7 mouse cellular contexts compared by ENCODE assay signal in the genomic region with DNA sequence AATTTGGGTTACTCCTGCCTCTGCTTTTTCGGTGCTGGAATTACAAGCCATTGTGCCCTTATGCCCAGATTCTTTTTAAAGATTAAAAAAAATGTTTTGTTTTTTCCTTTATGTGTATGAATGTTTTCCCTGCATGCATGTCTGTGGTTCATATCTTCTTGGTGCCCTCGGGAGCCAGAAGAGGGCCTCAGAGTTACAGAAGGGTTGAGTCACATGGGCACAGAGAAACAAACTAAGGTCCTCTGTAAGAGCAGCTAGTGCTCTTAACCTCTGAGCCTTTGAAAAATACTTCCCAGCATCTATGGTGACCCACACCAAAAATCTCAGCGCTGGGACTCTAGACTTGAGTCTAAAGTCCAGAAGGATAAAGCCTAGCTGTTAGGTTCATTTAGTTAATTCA. TPM values are rescaled to one million over a fixed set of nuclear protein-coding genes. Genes with fewer than 3 reads are reported as not detected.
A peak's percentile ranks its signal among the peaks of the same experiment; 100 is the strongest.
DNase-seq lines count a peak whose midpoint lies in the region; ATAC-seq and TF ChIP-seq lines count a peak whose summit lies in the region.

No protein-coding gene starts in this region.

- no peak for TF ChIP-seq POLR2A in heart, adult 2 months (IDR thresholded peaks at IDR 0.05; ENCODE audit: insufficient read depth, low read depth, low read length)

- H3K9ac ChIP-seq in heart, adult 2 months (ENCODE audit: low read depth, low read length), result 0 out of 2 replicates have a peak overlapping the region, but pooled peaks have one; percentile 9
- peak overlapping the region; percentile 72 for H3K9ac ChIP-seq in lung, postnatal 0 days (replicated peaks; ENCODE audit: low read depth)

- intact Hi-C loops in heart, adult 2 months (cut with DNase I), result loop anchor here (1.0 kb wide), 1 partner anchor 26 kb away; a partner anchor contains a TSS

- no peaks in the 10 kb centered on the region for H3K27me3 ChIP-seq in heart, adult 2 months (ENCODE audit: control insufficient read depth, insufficient read depth, low read length)
- H3K27me3 ChIP-seq in lung, postnatal 0 days (replicated peaks; ENCODE audit: insufficient read depth, low read length), result no peaks in the 10 kb centered on the region

- TF ChIP-seq CTCF in heart, adult 2 months (IDR thresholded peaks at IDR 0.05), result peak; percentile 55
- TF ChIP-seq CTCF in lung, postnatal 0 days (IDR thresholded peaks at IDR 0.05), result peak; percentile 64

- no peaks in the 10 kb centered on the region; the same call in 1 of the 2 replicates for H3K4me1 ChIP-seq in heart, adult 2 months (ENCODE audit: control insufficient read depth, insufficient read depth, low read length)
- peaks cover 3% of the 10 kb centered on the region; the same call in 1 of the 2 replicates for H3K4me1 ChIP-seq in lung, postnatal 0 days (ENCODE audit: insufficient read depth, low read depth, low read length)

- peak overlapping the region; percentile 61 for H3K4me3 ChIP-seq in heart, adult 2 months
- peak overlapping the region; percentile 50 for H3K4me3 ChIP-seq in lung, postnatal 0 days (ENCODE audit: low read depth, low read length)

- peaks cover 2% of the 10 kb centered on the region; the same call in 1 of the 2 replicates for H3K36me3 ChIP-seq in heart, adult 2 months (ENCODE audit: control insufficient read depth, insufficient read depth, low read length)
- H3K36me3 ChIP-seq in lung, postnatal 0 days (ENCODE audit: insufficient read depth, low read length), result peaks cover 3% of the 10 kb centered on the region; the same call in 1 of the 2 replicates

- no peak for TF ChIP-seq EP300 in heart, adult 2 months (IDR thresholded peaks at IDR 0.05; ENCODE audit: insufficient read depth, low read depth, low read length)
- TF ChIP-seq EP300 in lung, postnatal 0 days (IDR thresholded peaks at IDR 0.05), result no peak; the same call in 1 of the 2 replicates

- peak; percentile 83 for DNase-seq in A20 (ENCODE audit: low read depth, low spot score)
- peak; percentile 54 for DNase-seq in cerebellum, adult 9-10 months
- DNase-seq in heart, adult 2 months, result peak; percentile 25 to 35
- DNase-seq in kidney, adult 9 months, result peak; percentile 75
- peak; percentile 75 for DNase-seq in lung, postnatal 0 days (ENCODE audit: low spot score)
- peak; percentile 55 for DNase-seq in retina, postnatal 1 day

- no peaks in the 10 kb centered on the region for H3K9me3 ChIP-seq in lung, postnatal 0 days (ENCODE audit: low read length)

- peak; percentile 54 for ATAC-seq in CD4-positive, CD25-positive, alpha-beta regulatory T cell, adult 4 months
- ATAC-seq in lung, postnatal 0 days, result peak; percentile 67

- H3K79me2 ChIP-seq in heart, adult 2 months (replicated peaks; ENCODE audit: control insufficient read depth, insufficient read depth, low read length), result no peaks in the 10 kb centered on the region

- peak overlapping the region; percentile 82 for H3K27ac ChIP-seq in heart, adult 2 months
- H3K27ac ChIP-seq in lung, postnatal 0 days (ENCODE audit: low read length), result peak overlapping the region; percentile 93

- H3K4me2 ChIP-seq in lung, postnatal 0 days (replicated peaks; ENCODE audit: low read depth, low read length), result peak overlapping the region; percentile 57

- WGBS in heart, adult 2 months, result 12% methylated on average over 3 of the region's 3 CpGs
- 11% methylated on average over 3 of the region's 3 CpGs for WGBS in lung, postnatal 0 days

RNA-seq across cellular contexts. Expression of a gene that starts 0.6 kb away (rescaled TPM):
- 10 to 100 TPM; 32.5 to 33.4 TPM for polyA plus RNA-seq in CD4-positive, CD25-positive, alpha-beta regulatory T cell, adult 4 months (2017; shearing (Covaris generic))
- total RNA-seq in heart, adult 2 months (2021), result 1 to 10 TPM; 1.8 to 3.0 TPM
- 1.6 and 2.3 TPM in 2 replicates for polyA plus RNA-seq in heart, adult 2 months (2012; rRNA removed)
- 12.6 and 13.1 TPM in 2 replicates for polyA plus RNA-seq in lung, postnatal 0 days (2015; fragmentation: Nextera tagmentation; extraction: Ambion mirVana)

RNA-seq across cellular contexts. Expression of a gene that starts 26.1 kb away (rescaled TPM):
- 1 to 10 TPM; 1.1 to 1.2 TPM for polyA plus RNA-seq in CD4-positive, CD25-positive, alpha-beta regulatory T cell, adult 4 months (2017; shearing (Covaris generic))
- 1 to 10 TPM in 1 of 2 experiments, under 1 TPM in 1; 0.82 to 1.1 TPM for total RNA-seq in heart, adult 2 months (2021)
- polyA plus RNA-seq in heart, adult 2 months (2012; rRNA removed), result 1.0 and 1.3 TPM in 2 replicates
- 6.7 TPM in 2 replicates for polyA plus RNA-seq in lung, postnatal 0 days (2015; fragmentation: Nextera tagmentation; extraction: Ambion mirVana)

Comparison
In these comparisons a context has a peak if more than half of its experiments do, and no peak if none do; other contexts are left out.
1. Peak in every context shown above with its lines: DNase-seq, ATAC-seq, H3K4me3 ChIP-seq and H3K27ac ChIP-seq.
2. DNase-seq: peak in every context shown above with its lines; median percentile 83 in A20; 75 in kidney, adult 9 months; 75 in lung, postnatal 0 days; 55 in retina, postnatal 1 day; 54 in cerebellum, adult 9-10 months; 30 in heart, adult 2 months.